In genomic region chr8:91376785-91377184, GRCm38 (mm10) we compare ENCODE assay signal across 8 mouse cellular contexts.
DNase-seq lines count a peak whose midpoint lies in the region; ATAC-seq lines count a peak whose summit lies in the region.

No protein-coding gene starts in this region.

- H3K9me3 ChIP-seq in kidney, embryonic 15.5 days (replicated peaks), result no peaks in the 10 kb centered on the region
- H3K9me3 ChIP-seq in heart, embryonic 13.5 days, result no peaks in the 10 kb centered on the region
- H3K9me3 ChIP-seq in liver, embryonic 16.5 days (replicated peaks; ENCODE audit: control insufficient read depth, low read length), result no peaks in the 10 kb centered on the region
- H3K9me3 ChIP-seq in midbrain, embryonic 11.5 days (ENCODE audit: control insufficient read depth, low read length), result no peaks in the 10 kb centered on the region

- no peak for ATAC-seq in kidney, embryonic 15.5 days (replicated peaks; ENCODE audit: low FRiP score)
- no peak for ATAC-seq in heart, embryonic 13.5 days (ENCODE audit: extremely low read depth, insufficient number of reproducible peaks, low FRiP score, low TSS enrichment)
- ATAC-seq in liver, embryonic 16.5 days (ENCODE audit: low read depth), result no peak
- no peak for ATAC-seq in midbrain, embryonic 11.5 days (ENCODE audit: low FRiP score)

- WGBS in kidney, embryonic 15.5 days, result 16% methylated on average over 11 of the region's 11 CpGs
- 10% methylated on average over 11 of the region's 11 CpGs for WGBS in heart, embryonic 13.5 days
- WGBS in liver, embryonic 16.5 days (ENCODE audit: insufficient replicate concordance), result 36% methylated on average over 11 of the region's 11 CpGs
- 46% methylated on average over 11 of the region's 11 CpGs for WGBS in midbrain, embryonic 11.5 days

- H3K9ac ChIP-seq in kidney, embryonic 15.5 days, result no peak overlapping the region
- no peak overlapping the region for H3K9ac ChIP-seq in heart, embryonic 13.5 days
- H3K9ac ChIP-seq in liver, embryonic 16.5 days (ENCODE audit: low read depth, low read length), result peak overlapping the region; percentile 15; the same call in 1 of the 2 replicates
- H3K9ac ChIP-seq in midbrain, embryonic 11.5 days (ENCODE audit: low read length), result no peak overlapping the region; the same call in 1 of the 2 replicates

- H3K27me3 ChIP-seq in kidney, embryonic 15.5 days, result no peaks in the 10 kb centered on the region
- H3K27me3 ChIP-seq in heart, embryonic 13.5 days (replicated peaks), result no peaks in the 10 kb centered on the region
- no peaks in the 10 kb centered on the region for H3K27me3 ChIP-seq in liver, embryonic 16.5 days (ENCODE audit: control insufficient read depth, insufficient read depth, low read depth, low read length)
- H3K27me3 ChIP-seq in midbrain, embryonic 11.5 days (ENCODE audit: control insufficient read depth, insufficient read depth, low read length), result peaks cover 11% of the 10 kb centered on the region; the same call in 1 of the 2 replicates

- H3K36me3 ChIP-seq in kidney, embryonic 15.5 days, result no peaks in the 10 kb centered on the region
- H3K36me3 ChIP-seq in heart, embryonic 13.5 days, result no peaks in the 10 kb centered on the region
- no peaks in the 10 kb centered on the region for H3K36me3 ChIP-seq in liver, embryonic 16.5 days (ENCODE audit: control insufficient read depth, insufficient read depth)
- no peaks in the 10 kb centered on the region; the same call in 1 of the 2 replicates for H3K36me3 ChIP-seq in midbrain, embryonic 11.5 days (ENCODE audit: control insufficient read depth, insufficient read depth, low read length)

- H3K4me1 ChIP-seq in kidney, embryonic 15.5 days, result peaks cover 65% of the 10 kb centered on the region
- peaks cover 95% of the 10 kb centered on the region for H3K4me1 ChIP-seq in heart, embryonic 13.5 days
- peaks cover 38% of the 10 kb centered on the region for H3K4me1 ChIP-seq in liver, embryonic 16.5 days (ENCODE audit: control insufficient read depth, low read depth, low read length)
- peaks cover 58% of the 10 kb centered on the region for H3K4me1 ChIP-seq in midbrain, embryonic 11.5 days (ENCODE audit: control insufficient read depth, insufficient read depth, low read length)

- H3K4me2 ChIP-seq in kidney, embryonic 15.5 days, result peak overlapping the region; percentile 12; the same call in 1 of the 2 replicates
- H3K4me2 ChIP-seq in heart, embryonic 13.5 days, result peak overlapping the region; percentile 33
- peak overlapping the region; percentile 37 for H3K4me2 ChIP-seq in liver, embryonic 16.5 days (ENCODE audit: low read depth, low read length)
- no peak overlapping the region for H3K4me2 ChIP-seq in midbrain, embryonic 11.5 days

- no peak overlapping the region for H3K27ac ChIP-seq in kidney, embryonic 15.5 days
- peak overlapping the region; percentile 3 for H3K27ac ChIP-seq in heart, embryonic 13.5 days (replicated peaks)
- H3K27ac ChIP-seq in liver, embryonic 16.5 days (ENCODE audit: low read length), result peak overlapping the region; percentile 49; the same call in 1 of the 2 replicates
- H3K27ac ChIP-seq in midbrain, embryonic 11.5 days (ENCODE audit: low read depth, low read length), result no peak overlapping the region

- H3K4me3 ChIP-seq in kidney, embryonic 15.5 days (replicated peaks), result no peak overlapping the region
- H3K4me3 ChIP-seq in heart, embryonic 13.5 days, result no peak overlapping the region
- no peak overlapping the region for H3K4me3 ChIP-seq in liver, embryonic 16.5 days (ENCODE audit: low read depth, low read length)
- H3K4me3 ChIP-seq in midbrain, embryonic 11.5 days (ENCODE audit: low read depth, low read length), result no peak overlapping the region

- DNase-seq in kidney, adult 9 months, result no peak
- peak; percentile 59 for DNase-seq in embryo, embryonic 9.5 days (ENCODE audit: extremely low spot score)
- no peak for DNase-seq in spleen, adult 18-20 months
- DNase-seq in layer of hippocampus, postnatal 36 days, result no peak
- no peak for DNase-seq in midbrain, embryonic 11.5 days (ENCODE audit: low spot score, missing footprints)

Comparison
In these comparisons a context has a peak if more than half of its experiments do, and no peak if none do; other contexts are left out.
1. H3K27ac ChIP-seq: peak in heart, embryonic 13.5 days (single experiment) and liver, embryonic 16.5 days (single experiment); none in kidney, embryonic 15.5 days (single experiment) and midbrain, embryonic 11.5 days (single experiment).